Mouse (Mus musculus): ENCODE measurements around the gene Ltb4r2.

The Ltb4r2 gene

GRCm38 (mm10) chr14:55743711-55744110 lies 17.5 kb upstream of the Ltb4r2 start:
- peak; percentile 83 to 91 for DNase-seq

GRCm38 (mm10) chr14:55745180-55745860 lies 15.9 kb upstream of the Ltb4r2 start, which contains the start of the genes Dhrs1 and Nop9:
Gene Dhrs1 (minus strand): TSS chr14:55745690.
Gene Nop9 (plus strand): TSS chr14:55745693.
- DNase-seq, result peak; percentile 92

GRCm38 (mm10) chr14:55745861-55746237 lies 15.4 kb upstream of the Ltb4r2 start:
- no peak for DNase-seq

- no peak for DNase-seq
Observed at GRCm38 (mm10) chr14:55747051-55747847, 14.0 kb upstream of the Ltb4r2 start.

- DNase-seq, result no peak
Observed at GRCm38 (mm10) chr14:55757566-55757965, 3.7 kb upstream of the Ltb4r2 start.

GRCm38 (mm10) chr14:55758363-55758784 lies 2.9 kb upstream of the Ltb4r2 start, which contains the start of gene Cideb:
Gene Cideb (minus strand): TSS chr14:55758458.
- peak in 1 of 2 experiments; percentile 65 for DNase-seq

- peak; percentile 84 to 90 for DNase-seq
Observed at GRCm38 (mm10) chr14:55760156-55760555, 1.1 kb upstream of the Ltb4r2 start.

- peak; percentile 73 to 77 for DNase-seq
Observed at GRCm38 (mm10) chr14:55762001-55762821, 983 bp downstream of the Ltb4r2 start.

GRCm38 (mm10) chr14:55763166-55763565 lies 1.9 kb downstream of the Ltb4r2 start:
- DNase-seq, result peak; percentile 55 to 70

- DNase-seq, result peak in 1 of 2 experiments; percentile 26
Observed at GRCm38 (mm10) chr14:55765696-55766095, 4.5 kb downstream of the Ltb4r2 start, which contains the start of gene Ltb4r1. Gene Ltb4r1 (plus strand): TSS chr14:55765962.

GRCm38 (mm10) chr14:55767519-55768414 lies 6.5 kb downstream of the Ltb4r2 start:
- peak; percentile 79 to 81 for DNase-seq

GRCm38 (mm10) chr14:55768555-55768954 lies 7.3 kb downstream of the Ltb4r2 start:
- no peak for DNase-seq

- no peak for DNase-seq
Observed at GRCm38 (mm10) chr14:55769087-55769703, 8.0 kb downstream of the Ltb4r2 start.

- DNase-seq, result peak in 1 of 2 experiments; percentile 18
Observed at GRCm38 (mm10) chr14:55776711-55777110, 15.5 kb downstream of the Ltb4r2 start.

- DNase-seq, result peak in 1 of 2 experiments; percentile 8
Observed at GRCm38 (mm10) chr14:55777176-55777575, 15.9 kb downstream of the Ltb4r2 start.

GRCm38 (mm10) chr14:55777806-55778205 lies 16.6 kb downstream of the Ltb4r2 start:
- peak in 1 of 2 experiments; percentile 20 for DNase-seq

- peak in 1 of 2 experiments; percentile 19 for DNase-seq
Observed at GRCm38 (mm10) chr14:55778686-55779085, 17.5 kb downstream of the Ltb4r2 start.

- DNase-seq, result peak in 1 of 2 experiments; percentile 54
Observed at GRCm38 (mm10) chr14:55779656-55780055, 18.4 kb downstream of the Ltb4r2 start.

- peak; percentile 3 to 17 for DNase-seq
Observed at GRCm38 (mm10) chr14:55780736-55781135, 19.5 kb downstream of the Ltb4r2 start.

- DNase-seq, result peak; percentile 68 to 80
Observed at GRCm38 (mm10) chr14:55781310-55781709, 20.1 kb downstream of the Ltb4r2 start.

GRCm38 (mm10) chr14:55782361-55782960 lies 21.2 kb downstream of the Ltb4r2 start:
- peak in 1 of 2 experiments; percentile 16 for DNase-seq

All from lung, postnatal 4 days (tissue).